Mouse (Mus musculus): Measurements from ENCODE around the gene Sirpb1a. TPM values are rescaled to one million over a fixed set of nuclear protein-coding genes. Genes with fewer than 3 reads are reported as not detected.
"Not testable (repeated sequence)": the region's sequence is repeated elsewhere in the genome, so short reads cannot be mapped to it uniquely, and the experiment has no call there.

The Sirpb1a gene
- polyA plus RNA-seq (2012; rRNA removed) = 4.4 and 4.5 TPM in 2 replicates

GRCm38 (mm10) chr3:15426447-15426846 lies at the start of gene Sirpb1a:
Gene Sirpb1a, minus strand, starts transcription at chr3:15426520.
- not testable (repeated sequence) for H3K4me1 ChIP-seq (ENCODE audit: control insufficient read depth, insufficient read depth, insufficient read length); H3K27me3 ChIP-seq (ENCODE audit: control insufficient read depth, insufficient read depth, low read length); H3K27ac ChIP-seq (ENCODE audit: insufficient read depth, low read length); H3K36me3 ChIP-seq (ENCODE audit: control insufficient read depth, insufficient read depth, low read length); DNase-seq (ENCODE audit: low read depth in 1 of 2, low spot score in 2 of 2)
- peak within 1 kb of the TSS; percentile 4; the same call in 1 of the 2 replicates for H3K4me3 ChIP-seq (ENCODE audit: extremely low read depth, insufficient read depth, insufficient read length)
- 88% methylated on average over 1 of the region's 1 CpGs for WGBS

GRCm38 (mm10) chr3:15474831-15475230 lies 48.5 kb upstream of the Sirpb1a start:
- DNase-seq (ENCODE audit: low read depth in 1 of 2, low spot score in 2 of 2); H3K27ac ChIP-seq (ENCODE audit: insufficient read depth, low read length); H3K4me3 ChIP-seq (ENCODE audit: extremely low read depth, insufficient read depth, insufficient read length); H3K4me1 ChIP-seq (ENCODE audit: control insufficient read depth, insufficient read depth, insufficient read length); H3K36me3 ChIP-seq (ENCODE audit: control insufficient read depth, insufficient read depth, low read length); H3K27me3 ChIP-seq (ENCODE audit: control insufficient read depth, insufficient read depth, low read length): not testable (repeated sequence)
- WGBS = 82% methylated on average over 2 of the region's 2 CpGs

GRCm38 (mm10) chr3:15470158-15470557 lies 43.8 kb upstream of the Sirpb1a start:
- WGBS = 67% methylated on average over 1 of the region's 3 CpGs
- H3K4me3 ChIP-seq (ENCODE audit: extremely low read depth, insufficient read depth, insufficient read length); DNase-seq (ENCODE audit: low read depth in 1 of 2, low spot score in 2 of 2); H3K4me1 ChIP-seq (ENCODE audit: control insufficient read depth, insufficient read depth, insufficient read length); H3K27ac ChIP-seq (ENCODE audit: insufficient read depth, low read length); H3K27me3 ChIP-seq (ENCODE audit: control insufficient read depth, insufficient read depth, low read length); H3K36me3 ChIP-seq (ENCODE audit: control insufficient read depth, insufficient read depth, low read length): not testable (repeated sequence)

DNA sequence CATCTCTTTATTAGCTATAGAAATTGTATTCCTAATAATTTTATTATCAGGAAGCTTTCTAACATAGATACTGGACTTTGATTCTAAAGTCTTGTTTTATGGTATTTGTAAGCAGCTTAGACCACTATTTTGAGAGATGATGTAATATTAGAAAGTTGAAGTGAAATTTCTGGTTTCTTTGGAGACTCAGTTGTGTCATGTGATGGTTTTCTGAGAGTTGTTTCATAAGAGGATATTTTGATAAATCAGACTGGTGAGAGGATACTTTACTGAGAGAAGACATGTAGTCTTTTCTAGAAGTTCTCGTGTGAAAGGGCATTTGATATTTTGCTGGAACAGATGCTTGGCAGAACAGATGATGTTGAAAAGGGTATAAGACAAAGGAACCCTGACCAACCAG lies 17.6 kb upstream of the Sirpb1a start:
- WGBS = 83% methylated on average over 1 of the region's 1 CpGs
- DNase-seq (ENCODE audit: low read depth in 1 of 2, low spot score in 2 of 2); H3K27me3 ChIP-seq (ENCODE audit: control insufficient read depth, insufficient read depth, low read length); H3K4me1 ChIP-seq (ENCODE audit: control insufficient read depth, insufficient read depth, insufficient read length); H3K36me3 ChIP-seq (ENCODE audit: control insufficient read depth, insufficient read depth, low read length); H3K27ac ChIP-seq (ENCODE audit: insufficient read depth, low read length); H3K4me3 ChIP-seq (ENCODE audit: extremely low read depth, insufficient read depth, insufficient read length): not testable (repeated sequence)

GRCm38 (mm10) chr3:15439844-15440243 lies 13.5 kb upstream of the Sirpb1a start:
- H3K27me3 ChIP-seq (ENCODE audit: control insufficient read depth, insufficient read depth, low read length); H3K27ac ChIP-seq (ENCODE audit: insufficient read depth, low read length); DNase-seq (ENCODE audit: low read depth in 1 of 2, low spot score in 2 of 2); H3K4me1 ChIP-seq (ENCODE audit: control insufficient read depth, insufficient read depth, insufficient read length); H3K4me3 ChIP-seq (ENCODE audit: extremely low read depth, insufficient read depth, insufficient read length); H3K36me3 ChIP-seq (ENCODE audit: control insufficient read depth, insufficient read depth, low read length): not testable (repeated sequence)
- WGBS = 34% methylated on average over 1 of the region's 1 CpGs

DNA sequence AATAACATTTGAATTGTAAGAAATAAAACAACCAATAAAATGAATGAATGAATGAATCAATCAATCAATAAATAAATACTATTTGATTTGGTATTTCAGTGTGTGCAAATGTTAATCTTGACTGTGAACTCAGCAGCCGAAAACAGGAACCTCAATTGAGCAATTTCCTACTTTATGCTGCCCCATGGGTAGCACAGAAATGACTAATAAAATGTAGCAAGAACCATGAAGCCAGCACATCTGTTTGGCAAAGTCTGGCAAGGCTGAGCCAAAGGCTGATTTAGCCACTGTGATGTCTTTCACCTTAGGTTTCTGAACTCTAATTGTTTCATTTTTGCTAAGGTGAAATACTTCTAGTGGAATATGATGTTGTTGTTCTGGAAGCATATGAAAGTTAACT lies 1.6 kb upstream of the Sirpb1a start:
- Histone ChIP-seq H3K4me1 (ENCODE audit: control insufficient read depth, insufficient read depth, insufficient read length) (no peaks in the 10 kb centered on the region), H3K27me3 (ENCODE audit: control insufficient read depth, insufficient read depth, low read length) (no peaks in the 10 kb centered on the region), H3K27ac (ENCODE audit: insufficient read depth, low read length) (no peak overlapping the region), H3K4me3 (ENCODE audit: extremely low read depth, insufficient read depth, insufficient read length) (no peak overlapping the region), H3K36me3 (ENCODE audit: control insufficient read depth, insufficient read depth, low read length) (no peaks in the 10 kb centered on the region)
- TF ChIP-seq CTCF (IDR thresholded peaks at IDR 0.05; ENCODE audit: extremely low read depth, insufficient read depth, insufficient read length, insufficient replicate concordance) (no peak), POLR2A (IDR thresholded peaks at IDR 0.05; ENCODE audit: low read depth, low read length) (no peak)
- 33% methylated on average over 1 of the region's 1 CpGs for WGBS
- DNase-seq (ENCODE audit: low read depth in 1 of 2, low spot score in 2 of 2) = no peak

DNA sequence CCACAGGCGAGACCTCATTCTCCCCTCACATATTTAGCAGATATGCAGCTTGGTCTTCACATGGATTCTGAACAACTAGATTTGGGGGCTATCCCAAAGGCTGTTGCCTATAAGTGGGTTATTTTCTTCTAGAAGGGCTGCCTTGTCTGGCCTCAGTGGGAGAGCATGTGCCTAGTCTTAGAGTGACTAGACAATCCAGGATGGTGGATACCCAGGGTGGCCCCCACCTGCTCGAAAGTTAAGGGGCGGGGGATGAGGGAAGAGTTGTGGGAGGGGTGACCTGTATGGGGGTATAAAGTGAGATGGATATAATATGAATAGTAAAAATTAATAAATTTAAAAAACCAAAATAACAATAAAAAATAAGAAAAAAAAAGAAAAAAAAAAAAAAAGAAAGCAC lies 70.6 kb downstream of the Sirpb1a start:
- not testable (repeated sequence) for H3K27me3 ChIP-seq (ENCODE audit: control insufficient read depth, insufficient read depth, low read length); H3K27ac ChIP-seq (ENCODE audit: insufficient read depth, low read length); H3K36me3 ChIP-seq (ENCODE audit: control insufficient read depth, insufficient read depth, low read length); DNase-seq (ENCODE audit: low read depth in 1 of 2, low spot score in 2 of 2); H3K4me3 ChIP-seq (ENCODE audit: extremely low read depth, insufficient read depth, insufficient read length); H3K4me1 ChIP-seq (ENCODE audit: control insufficient read depth, insufficient read depth, insufficient read length)
- 81% methylated on average over 3 of the region's 3 CpGs for whole genome bisulfite sequencing

GRCm38 (mm10) chr3:15350318-15350717 lies 76.0 kb downstream of the Sirpb1a start:
- H3K36me3 ChIP-seq (ENCODE audit: control insufficient read depth, insufficient read depth, low read length); H3K4me1 ChIP-seq (ENCODE audit: control insufficient read depth, insufficient read depth, insufficient read length); H3K27ac ChIP-seq (ENCODE audit: insufficient read depth, low read length); DNase-seq (ENCODE audit: low read depth in 1 of 2, low spot score in 2 of 2); H3K27me3 ChIP-seq (ENCODE audit: control insufficient read depth, insufficient read depth, low read length); H3K4me3 ChIP-seq (ENCODE audit: extremely low read depth, insufficient read depth, insufficient read length): not testable (repeated sequence)
- 89% methylated on average over 1 of the region's 2 CpGs for WGBS

- not testable (repeated sequence) for H3K36me3 ChIP-seq (ENCODE audit: control insufficient read depth, insufficient read depth, low read length); DNase-seq (ENCODE audit: low read depth in 1 of 2, low spot score in 2 of 2); H3K27ac ChIP-seq (ENCODE audit: insufficient read depth, low read length); H3K4me1 ChIP-seq (ENCODE audit: control insufficient read depth, insufficient read depth, insufficient read length); H3K4me3 ChIP-seq (ENCODE audit: extremely low read depth, insufficient read depth, insufficient read length); H3K27me3 ChIP-seq (ENCODE audit: control insufficient read depth, insufficient read depth, low read length)
- 43% methylated on average over 3 of the region's 3 CpGs for WGBS
Observed at GRCm38 (mm10) chr3:15345606-15346005, 80.7 kb downstream of the Sirpb1a start.

Data from spleen, adult 2 months (tissue).